Mouse (Mus musculus): ENCODE data around the gene Sh3tc1. TPM values are rescaled to one million over a fixed set of nuclear protein-coding genes. Genes with fewer than 3 reads are reported as not detected.
A peak's percentile ranks its signal among the peaks of the same experiment; 100 is the strongest.

Sh3tc1 gene
- total RNA-seq, 2 experiments from 2014 or later: 2.0 to 3.2 TPM

GRCm38 (mm10) chr5:35728344-35728956 lies 11.3 kb downstream of the Sh3tc1 start:
- intact Hi-C loops (cut with DNase I): no loop called here
- DNase-seq: no peak

DNA sequence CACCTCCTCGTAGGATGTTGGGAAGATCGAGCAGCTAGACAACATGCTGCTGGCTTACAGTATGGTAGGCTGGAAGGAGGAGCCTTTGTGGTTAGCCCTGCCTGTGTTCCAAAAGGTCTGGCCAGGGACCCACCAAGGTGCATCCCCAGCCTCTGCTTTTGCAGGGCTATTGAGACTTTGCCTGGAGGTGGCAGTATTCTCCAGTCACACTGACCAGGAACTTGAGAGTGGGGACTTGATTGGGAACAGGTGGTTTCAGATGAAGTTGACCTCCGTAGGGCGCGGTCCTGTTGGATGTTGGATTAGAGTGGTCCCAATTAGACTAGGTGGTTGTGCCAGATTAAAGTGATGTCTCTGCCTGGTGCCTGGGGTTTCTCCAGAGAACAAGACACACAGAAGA lies 12.3 kb downstream of the Sh3tc1 start:
- no peak for DNase-seq
- intact Hi-C loops (cut with DNase I): no loop called here

DNA sequence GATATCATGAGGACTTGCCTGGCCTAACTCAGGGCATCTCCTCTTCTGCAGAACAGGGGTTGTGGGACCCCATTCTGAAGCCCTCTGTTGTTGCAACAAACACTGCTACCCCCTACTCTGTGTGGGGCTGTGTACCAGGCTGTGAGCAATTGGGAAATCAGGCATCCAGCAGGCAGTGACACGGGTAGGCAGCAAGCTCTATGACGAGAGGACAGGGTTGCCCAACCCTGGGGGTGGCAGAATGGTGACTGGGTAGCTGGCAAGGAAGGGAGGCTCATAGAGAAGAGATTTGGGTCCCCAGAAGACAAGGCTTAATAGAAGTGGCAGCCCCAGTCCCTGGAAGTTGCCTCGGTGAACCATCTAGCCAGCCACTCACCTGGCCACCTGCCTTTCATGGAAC lies 13.9 kb downstream of the Sh3tc1 start:
- no peak for DNase-seq
- intact Hi-C loops (cut with DNase I): no loop called here

GRCm38 (mm10) chr5:35723900-35724299 lies 15.9 kb downstream of the Sh3tc1 start:
- intact Hi-C loops (cut with DNase I): no loop called here
- no peak for DNase-seq

DNA sequence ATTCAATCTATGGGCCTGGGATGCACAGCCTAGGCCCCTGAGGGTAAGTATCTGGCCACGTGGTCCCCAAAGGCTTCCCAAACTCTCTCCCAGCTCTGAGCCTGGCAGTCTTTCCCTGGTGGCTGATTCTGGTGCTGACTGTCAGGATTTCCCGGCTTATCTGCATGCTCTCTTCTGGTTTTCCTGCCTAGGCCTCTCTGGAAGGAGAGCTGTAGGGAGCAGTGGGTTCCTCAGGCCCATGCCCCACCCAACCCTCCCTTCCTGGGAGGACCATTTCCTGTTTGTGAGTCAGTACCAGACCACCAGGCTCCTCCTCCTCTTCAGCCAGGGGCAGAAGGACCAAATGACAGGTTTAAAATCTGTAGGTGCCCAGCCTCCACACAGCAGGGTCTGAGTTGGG lies 17.1 kb downstream of the Sh3tc1 start:
- no peak for DNase-seq
- intact Hi-C loops (cut with DNase I): no loop called here

DNA sequence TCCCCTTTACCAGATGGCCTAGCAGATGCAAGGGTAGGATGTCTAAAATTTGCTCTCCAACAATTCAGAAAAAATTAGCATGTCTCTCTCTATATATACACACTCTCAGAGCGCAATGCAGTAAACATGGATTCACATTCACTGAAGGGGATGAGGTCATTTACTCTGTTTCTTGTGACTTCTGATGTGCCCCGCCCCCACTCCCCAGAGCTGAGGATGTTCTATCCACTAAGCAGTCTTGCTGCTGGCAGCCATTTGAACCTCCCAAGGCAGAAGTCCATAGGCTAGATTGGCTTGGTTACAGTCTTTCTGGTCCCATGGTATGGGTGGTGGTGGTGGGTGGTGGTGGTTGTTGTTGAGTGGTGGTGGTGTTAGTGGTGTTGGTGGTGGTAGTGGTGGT lies 17.9 kb downstream of the Sh3tc1 start:
- DNase-seq: no peak
- intact Hi-C loops (cut with DNase I): no loop called here

DNA sequence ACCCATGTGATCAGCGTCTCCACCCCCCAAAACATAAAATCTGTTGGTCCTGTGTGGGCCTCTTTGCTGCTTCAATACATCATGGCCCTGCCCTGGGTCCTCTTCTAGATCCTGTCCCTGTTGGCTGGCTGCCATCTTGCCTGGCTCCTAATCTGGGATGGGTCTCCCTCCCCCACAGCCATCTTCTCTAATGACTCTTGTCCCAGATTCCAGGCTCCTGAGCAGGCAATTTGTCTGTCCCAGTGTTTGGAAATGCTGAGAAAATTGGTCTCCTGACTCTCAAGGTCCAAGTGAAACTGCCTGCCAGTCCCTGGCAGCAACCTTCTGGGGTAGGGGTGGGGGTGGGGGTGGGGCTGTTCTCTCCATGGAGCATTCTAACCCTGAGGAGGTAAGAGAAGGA lies 19.9 kb downstream of the Sh3tc1 start:
- intact Hi-C loops (cut with DNase I): loop anchor here (2.0 kb wide), 1 partner anchor 35 kb away; no protein-coding TSS in a partner anchor
- DNase-seq: no peak

- intact Hi-C loops (cut with DNase I): loop anchor here (2.0 kb wide), 1 partner anchor 35 kb away; no protein-coding TSS in a partner anchor
- DNase-seq: no peak
Measured at GRCm38 (mm10) chr5:35719343-35719742, 20.4 kb downstream of the Sh3tc1 start.

GRCm38 (mm10) chr5:35718817-35719216 lies 21.0 kb downstream of the Sh3tc1 start:
- DNase-seq: no peak
- intact Hi-C loops (cut with DNase I): loop anchor here (2.0 kb wide), 1 partner anchor 36 kb away; no protein-coding TSS in a partner anchor

DNA sequence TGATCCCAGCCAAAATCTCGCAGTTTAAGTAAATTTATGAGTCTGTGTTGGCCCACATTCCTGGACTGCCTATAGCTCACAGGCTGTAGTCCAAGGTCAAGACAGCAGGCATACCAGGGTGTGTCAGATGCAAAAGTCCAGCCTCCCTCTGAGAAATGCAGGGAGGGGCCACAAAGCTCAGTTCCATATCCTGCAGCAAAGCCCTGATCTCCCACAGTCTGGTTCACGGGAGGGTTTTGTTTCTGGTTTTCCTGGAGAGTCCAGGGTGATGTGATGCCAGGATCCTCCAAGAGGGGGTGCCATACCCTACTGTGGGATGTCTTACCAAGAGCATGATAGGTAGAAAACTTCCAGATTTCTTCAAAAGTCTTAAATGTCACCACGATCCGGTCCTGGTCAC lies 21.8 kb downstream of the Sh3tc1 start:
- intact Hi-C loops (cut with DNase I): loop anchor here (2.0 kb wide), 1 partner anchor 37 kb away; no protein-coding TSS in a partner anchor
- DNase-seq: no peak

GRCm38 (mm10) chr5:35717455-35717854 lies 22.3 kb downstream of the Sh3tc1 start:
- DNase-seq: no peak
- intact Hi-C loops (cut with DNase I): no loop called here

DNA sequence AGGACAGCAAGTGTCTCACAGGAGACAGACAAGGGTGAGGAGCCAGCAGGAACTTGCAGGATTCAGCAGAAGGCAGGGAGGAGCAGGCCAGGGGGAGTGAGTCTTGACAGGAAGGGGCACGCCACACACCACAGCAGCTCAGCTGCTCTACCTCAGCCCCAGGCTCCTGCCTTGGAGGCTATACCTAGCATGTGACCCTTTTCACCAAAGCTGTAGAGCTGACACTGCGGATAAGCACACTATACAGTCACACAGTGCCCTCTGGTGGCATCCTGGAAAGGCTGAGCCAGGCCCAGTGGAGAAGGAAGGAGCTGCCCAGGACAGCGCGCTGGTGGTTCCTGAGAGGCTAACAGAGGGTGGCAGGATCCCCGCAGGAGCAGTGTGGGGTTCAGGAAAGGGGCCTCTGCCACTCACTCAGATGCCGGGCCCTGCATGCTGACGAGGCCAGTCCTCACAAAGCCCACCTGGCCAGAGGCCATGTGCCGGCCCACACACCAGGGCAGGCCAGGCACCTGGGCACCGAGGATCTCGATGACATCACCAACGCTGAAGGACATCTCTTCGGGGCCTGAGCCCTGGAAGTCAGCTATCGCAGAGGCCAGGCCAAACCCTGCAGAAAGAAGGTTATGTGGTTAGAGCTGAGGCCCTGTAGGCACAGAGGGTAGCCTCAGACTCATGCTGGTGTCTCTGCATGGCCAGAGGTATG lies 26.0 kb downstream of the Sh3tc1 start:
- intact Hi-C loops (cut with DNase I): loop anchor here (2.0 kb wide), 1 partner anchor 115 kb away; no protein-coding TSS in a partner anchor
- DNase-seq: peak; percentile 50 to 54

DNA sequence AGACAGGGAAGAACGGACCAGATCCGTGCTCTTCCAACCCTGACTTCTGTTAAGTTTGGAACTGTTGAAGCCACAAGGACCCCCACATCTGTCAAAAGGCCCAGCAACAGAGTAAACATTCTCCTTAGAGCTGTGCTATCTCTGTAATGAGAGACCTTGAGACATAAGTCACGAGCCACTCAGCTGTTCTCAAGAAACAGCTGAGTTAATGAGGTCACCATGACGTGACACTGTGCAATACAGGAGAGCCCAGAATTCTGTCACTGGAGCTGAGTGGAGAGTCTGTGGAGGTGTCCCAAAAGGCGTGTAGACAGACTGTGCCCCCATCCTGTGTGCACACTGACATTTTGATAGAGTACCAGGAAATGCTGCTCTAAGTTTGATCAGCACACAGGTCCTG lies 27.3 kb downstream of the Sh3tc1 start:
- intact Hi-C loops (cut with DNase I): loop anchor here (2.0 kb wide), 1 partner anchor 114 kb away; no protein-coding TSS in a partner anchor
- DNase-seq: no peak

DNA sequence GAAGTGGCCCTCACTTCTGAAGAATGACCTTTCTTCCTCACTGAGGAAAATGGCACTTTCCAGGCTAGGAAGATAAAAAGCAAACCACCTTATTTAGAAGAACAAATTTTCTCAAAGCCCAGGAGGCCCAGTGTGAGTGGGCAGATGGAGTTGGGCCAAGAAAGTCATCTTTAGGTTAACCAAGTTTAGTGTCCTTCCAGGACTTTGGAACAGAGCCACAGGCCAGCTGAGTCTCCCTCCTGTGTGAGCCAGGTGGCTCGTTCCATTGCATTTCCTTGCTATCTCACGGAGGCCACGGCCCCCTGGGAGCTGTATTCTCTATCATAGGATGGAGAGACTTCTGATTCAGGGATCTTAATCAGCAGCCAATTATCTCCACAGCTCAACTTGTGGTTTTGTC lies 28.9 kb downstream of the Sh3tc1 start:
- no peak for DNase-seq
- intact Hi-C loops (cut with DNase I): no loop called here

DNA sequence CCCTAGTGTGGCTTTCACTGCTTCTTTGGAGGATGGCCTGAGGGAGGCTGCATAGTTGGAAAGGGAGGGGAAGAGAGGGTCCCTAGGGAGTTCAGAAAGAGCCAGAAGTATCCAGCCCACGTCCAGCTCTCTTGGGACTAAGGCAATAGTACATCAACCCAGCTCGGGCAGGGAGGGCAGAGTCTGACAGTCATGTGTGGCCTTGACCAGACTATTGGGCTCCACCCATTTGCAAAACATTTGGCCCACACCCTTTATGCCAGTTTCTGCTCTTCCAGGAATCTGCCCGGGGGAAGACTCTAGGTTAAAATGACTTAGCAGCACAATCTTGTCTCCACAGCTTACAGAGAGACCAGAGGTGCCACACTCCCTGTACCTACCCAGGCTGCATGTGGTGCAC lies 29.3 kb downstream of the Sh3tc1 start:
- intact Hi-C loops (cut with DNase I): no loop called here
- DNase-seq: no peak

DNA sequence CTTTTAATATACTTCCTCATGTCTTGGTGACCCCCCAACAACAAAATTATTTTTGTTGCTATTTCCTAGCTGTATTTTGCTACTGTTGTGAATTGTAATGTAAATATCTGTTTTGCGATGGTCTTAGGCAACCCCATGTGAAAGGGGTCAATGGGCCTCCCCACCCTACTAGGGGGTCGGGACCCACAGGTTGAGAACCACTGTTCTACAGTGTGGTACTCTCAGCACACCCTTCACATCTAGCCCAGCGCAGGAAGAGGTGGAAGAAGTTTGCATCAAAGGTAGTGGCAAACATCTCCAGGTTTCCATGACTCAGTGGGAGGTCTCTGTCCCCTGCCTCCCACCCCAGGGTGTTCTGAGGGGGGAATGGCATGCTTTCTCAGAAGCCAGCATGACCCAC lies 34.4 kb downstream of the Sh3tc1 start:
- intact Hi-C loops (cut with DNase I): no loop called here
- DNase-seq: no peak

GRCm38 (mm10) chr5:35703814-35704213 lies 36.0 kb downstream of the Sh3tc1 start:
- DNase-seq: no peak
- intact Hi-C loops (cut with DNase I): loop anchor here (5.0 kb wide), 1 partner anchor 48 kb away; no protein-coding TSS in a partner anchor

GRCm38 (mm10) chr5:35703183-35703582 lies 36.6 kb downstream of the Sh3tc1 start:
- no peak for DNase-seq
- intact Hi-C loops (cut with DNase I): loop anchor here (5.0 kb wide), 1 partner anchor 49 kb away; no protein-coding TSS in a partner anchor

DNA sequence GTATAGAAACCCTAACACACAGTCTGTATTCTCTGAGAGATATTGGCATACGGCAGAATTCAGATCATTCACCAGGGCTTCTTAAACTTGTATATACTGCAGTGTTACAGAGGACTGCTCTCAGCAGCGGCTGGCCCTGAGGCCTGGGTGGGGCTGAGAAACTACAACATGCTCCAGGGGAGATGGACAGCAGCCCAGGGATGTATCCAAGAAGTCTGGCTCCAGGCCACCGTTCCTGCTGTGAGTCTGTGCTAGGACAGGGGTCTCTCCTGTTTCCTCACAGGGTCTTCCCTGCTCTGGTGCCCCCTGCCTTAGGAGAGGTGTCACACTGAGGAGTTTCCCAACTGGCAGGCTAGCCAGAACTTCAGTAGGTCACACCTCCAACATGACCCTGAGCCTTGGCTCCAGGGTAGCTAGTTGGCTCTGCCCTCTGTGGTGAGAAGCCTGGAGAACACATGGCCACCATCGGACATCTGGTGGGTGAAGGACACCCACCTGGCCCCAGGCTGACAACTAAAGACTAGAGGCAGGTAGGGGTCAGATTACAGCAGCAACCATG lies 37.1 kb downstream of the Sh3tc1 start:
- no peak for DNase-seq
- intact Hi-C loops (cut with DNase I): loop anchor here (5.0 kb wide), 1 partner anchor 50 kb away; no protein-coding TSS in a partner anchor

DNA sequence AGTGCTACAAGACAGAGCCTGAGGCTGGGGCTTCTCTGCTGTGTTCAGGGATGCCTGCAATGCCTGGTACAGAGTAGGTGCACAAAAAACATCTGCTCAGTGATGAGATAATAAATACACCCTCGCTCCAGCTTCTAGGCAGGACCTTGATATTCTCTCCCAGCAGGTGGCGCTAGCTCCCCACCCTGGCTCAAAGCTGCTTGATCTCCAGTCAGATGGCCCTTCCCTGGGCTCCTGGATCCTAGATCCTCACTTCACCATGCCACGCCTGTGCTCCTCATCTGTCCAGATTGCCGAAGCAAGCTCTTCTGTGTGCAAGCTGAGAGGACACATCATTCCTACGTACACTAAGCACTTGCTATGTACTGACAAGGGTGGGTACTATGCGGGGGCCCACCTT lies 38.7 kb downstream of the Sh3tc1 start:
- peak; percentile 71 to 73 for DNase-seq
- intact Hi-C loops (cut with DNase I): loop anchor here (5.0 kb wide), 1 partner anchor 51 kb away; no protein-coding TSS in a partner anchor

DNA sequence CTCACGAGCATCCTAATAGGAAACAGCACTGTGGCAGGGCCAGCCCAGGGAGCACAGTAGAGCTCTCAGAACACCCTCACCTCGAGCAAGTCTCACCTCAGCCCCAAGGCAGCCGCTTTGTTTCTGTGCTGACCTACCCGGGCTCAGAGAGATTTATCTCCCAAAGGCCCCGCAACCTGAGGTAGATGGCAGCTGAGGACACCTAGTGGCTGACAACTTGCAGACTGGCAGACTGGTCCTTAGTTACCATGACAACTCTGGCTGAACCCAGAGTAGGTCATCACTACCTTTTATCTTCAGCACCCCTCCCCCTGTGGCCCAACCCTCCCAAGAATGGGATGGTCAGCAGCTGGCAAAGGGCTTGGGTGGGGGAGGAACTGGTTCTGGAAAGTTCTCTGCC lies 44.0 kb downstream of the Sh3tc1 start:
- intact Hi-C loops (cut with DNase I): loop anchor here (1.0 kb wide), 1 partner anchor 98 kb away; no protein-coding TSS in a partner anchor
- no peak for DNase-seq

Data from gastrocnemius, postnatal 36 days (tissue).